Mouse (Mus musculus): Measurements from ENCODE around the gene Ccdc182. TPM values are rescaled to one million over a fixed set of nuclear protein-coding genes. Genes with fewer than 3 reads are reported as not detected.

Gene Ccdc182
- polyA plus RNA-seq, 1 experiment, result not detected

DNA sequence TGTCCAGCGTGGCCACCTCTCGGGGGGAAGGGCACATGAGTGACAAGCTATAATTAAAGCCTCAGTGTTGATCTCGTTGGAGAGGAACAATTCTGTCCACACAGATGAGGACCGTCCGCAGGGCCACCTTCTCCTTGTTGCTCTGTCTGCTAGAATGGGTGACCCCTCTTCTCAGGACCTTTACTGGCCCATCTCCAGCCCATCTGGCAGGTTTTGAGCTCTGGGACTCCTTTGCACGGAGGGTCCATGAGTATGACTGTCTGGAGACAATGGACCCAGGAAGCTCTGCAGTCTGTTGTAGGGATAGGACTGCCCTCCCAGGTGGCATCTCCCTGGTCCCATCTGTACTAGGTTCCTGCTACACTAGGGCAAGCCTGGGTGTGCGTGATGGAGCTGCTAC lies 17.7 kb downstream of the Ccdc182 start:
- Histone ChIP-seq H3K79me2 (ENCODE audit: control insufficient read depth, insufficient read depth) (no peaks in the 10 kb centered on the region), H3K36me3 (ENCODE audit: control insufficient read depth, insufficient read depth) (no peaks in the 10 kb centered on the region), H3K4me3 (ENCODE audit: insufficient read depth, poor library complexity, severe bottlenecking) (no peak overlapping the region), H3K27me3 (ENCODE audit: control insufficient read depth, insufficient read depth, insufficient read length) (peaks cover 32% of the 10 kb centered on the region), H3K79me3 (ENCODE audit: low read depth) (no peaks in the 10 kb centered on the region), H3ac (ENCODE audit: control insufficient read depth, insufficient read length, low read depth) (no peak overlapping the region)
- TF ChIP-seq FOSL1 (IDR thresholded peaks at IDR 0.05; ENCODE audit: insufficient read depth, low read length, poor library complexity, severe bottlenecking) (no peak), MYOD1 (IDR thresholded peaks at IDR 0.05; ENCODE audit: control insufficient read depth, insufficient read length, low read depth) (no peak), MYOG (IDR thresholded peaks at IDR 0.05; ENCODE audit: control insufficient read depth, extremely low read depth, insufficient read length) (no peak), CTCF (IDR thresholded peaks at IDR 0.05; ENCODE audit: control insufficient read depth, insufficient read depth, insufficient read length) (no peak), CEBPB (IDR thresholded peaks at IDR 0.05; ENCODE audit: low read depth) (no peak), MAX (IDR thresholded peaks at IDR 0.05) (no peak), USF1 (IDR thresholded peaks at IDR 0.05; ENCODE audit: low read depth) (no peak)

DNA sequence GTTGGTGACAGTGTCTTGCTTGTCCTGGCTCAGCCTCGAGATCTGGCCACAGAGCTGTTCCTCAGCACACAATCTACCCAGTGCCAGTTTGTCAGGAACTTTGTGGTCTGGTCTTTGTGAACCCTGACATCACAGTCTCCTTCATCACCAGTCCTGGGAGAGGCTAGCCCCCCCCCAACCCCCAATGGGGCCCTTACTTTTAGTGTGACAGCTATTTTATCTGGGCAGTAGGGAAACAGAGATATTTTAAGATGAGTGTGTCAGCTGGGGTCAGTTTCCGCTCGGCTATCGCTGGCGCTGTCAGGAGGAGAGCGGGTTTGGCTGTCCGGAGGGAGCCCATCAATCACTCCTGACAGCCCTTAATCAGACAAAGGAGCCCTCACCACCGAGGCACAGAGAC lies 19.7 kb downstream of the Ccdc182 start:
- H3K79me2 ChIP-seq (ENCODE audit: control insufficient read depth, insufficient read depth), result no peaks in the 10 kb centered on the region
- H3K36me3 ChIP-seq (ENCODE audit: control insufficient read depth, insufficient read depth), result no peaks in the 10 kb centered on the region
- TF ChIP-seq MYOD1 (IDR thresholded peaks at IDR 0.05; ENCODE audit: control insufficient read depth, insufficient read length, low read depth), result no peak
- no peak for TF ChIP-seq MAX (IDR thresholded peaks at IDR 0.05)
- TF ChIP-seq CEBPB (IDR thresholded peaks at IDR 0.05; ENCODE audit: low read depth), result no peak
- no peak for TF ChIP-seq MYOG (IDR thresholded peaks at IDR 0.05; ENCODE audit: control insufficient read depth, extremely low read depth, insufficient read length)
- TF ChIP-seq FOSL1 (IDR thresholded peaks at IDR 0.05; ENCODE audit: insufficient read depth, low read length, poor library complexity, severe bottlenecking), result no peak
- TF ChIP-seq USF1 (IDR thresholded peaks at IDR 0.05; ENCODE audit: low read depth), result no peak
- no peak for TF ChIP-seq CTCF (IDR thresholded peaks at IDR 0.05; ENCODE audit: control insufficient read depth, insufficient read depth, insufficient read length)
- H3K4me3 ChIP-seq (ENCODE audit: insufficient read depth, poor library complexity, severe bottlenecking), result no peak overlapping the region
- peaks cover 35% of the 10 kb centered on the region for H3K27me3 ChIP-seq (ENCODE audit: control insufficient read depth, insufficient read depth, insufficient read length)
- no peak overlapping the region for H3ac ChIP-seq (ENCODE audit: control insufficient read depth, insufficient read length, low read depth)
- H3K79me3 ChIP-seq (ENCODE audit: low read depth), result no peaks in the 10 kb centered on the region

DNA sequence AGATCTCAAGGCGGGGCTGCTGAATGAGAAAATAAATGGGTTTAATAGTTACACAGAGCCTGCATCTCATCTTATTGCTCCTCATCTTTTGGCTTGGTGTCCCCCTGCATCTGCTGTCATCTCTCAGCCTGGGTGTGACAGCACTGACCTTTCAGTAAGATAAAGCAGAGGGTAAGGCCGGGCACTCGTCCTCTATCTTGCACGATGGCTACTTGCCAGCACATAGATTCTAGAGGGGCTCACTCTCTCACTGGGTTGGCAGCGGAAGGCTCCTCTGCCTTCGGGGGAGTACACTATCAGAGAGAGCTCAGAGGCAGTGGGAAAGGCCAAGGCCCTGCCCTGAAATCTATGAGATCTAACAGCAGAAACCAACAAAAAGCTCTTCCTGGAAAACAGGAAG lies 20.6 kb downstream of the Ccdc182 start:
- no peak overlapping the region for H3ac ChIP-seq (ENCODE audit: control insufficient read depth, insufficient read length, low read depth)
- H3K4me3 ChIP-seq (ENCODE audit: insufficient read depth, poor library complexity, severe bottlenecking), result no peak overlapping the region
- TF ChIP-seq CTCF (IDR thresholded peaks at IDR 0.05; ENCODE audit: control insufficient read depth, insufficient read depth, insufficient read length), result no peak
- TF ChIP-seq FOSL1 (IDR thresholded peaks at IDR 0.05; ENCODE audit: insufficient read depth, low read length, poor library complexity, severe bottlenecking), result no peak
- TF ChIP-seq MAX (IDR thresholded peaks at IDR 0.05), result no peak
- TF ChIP-seq MYOG (IDR thresholded peaks at IDR 0.05; ENCODE audit: control insufficient read depth, extremely low read depth, insufficient read length), result no peak
- TF ChIP-seq CEBPB (IDR thresholded peaks at IDR 0.05; ENCODE audit: low read depth), result no peak
- TF ChIP-seq MYOD1 (IDR thresholded peaks at IDR 0.05; ENCODE audit: control insufficient read depth, insufficient read length, low read depth), result no peak
- no peak for TF ChIP-seq USF1 (IDR thresholded peaks at IDR 0.05; ENCODE audit: low read depth)
- H3K36me3 ChIP-seq (ENCODE audit: control insufficient read depth, insufficient read depth), result no peaks in the 10 kb centered on the region
- H3K79me2 ChIP-seq (ENCODE audit: control insufficient read depth, insufficient read depth), result no peaks in the 10 kb centered on the region
- H3K27me3 ChIP-seq (ENCODE audit: control insufficient read depth, insufficient read depth, insufficient read length), result peaks cover 32% of the 10 kb centered on the region
- H3K79me3 ChIP-seq (ENCODE audit: low read depth), result no peaks in the 10 kb centered on the region

DNA sequence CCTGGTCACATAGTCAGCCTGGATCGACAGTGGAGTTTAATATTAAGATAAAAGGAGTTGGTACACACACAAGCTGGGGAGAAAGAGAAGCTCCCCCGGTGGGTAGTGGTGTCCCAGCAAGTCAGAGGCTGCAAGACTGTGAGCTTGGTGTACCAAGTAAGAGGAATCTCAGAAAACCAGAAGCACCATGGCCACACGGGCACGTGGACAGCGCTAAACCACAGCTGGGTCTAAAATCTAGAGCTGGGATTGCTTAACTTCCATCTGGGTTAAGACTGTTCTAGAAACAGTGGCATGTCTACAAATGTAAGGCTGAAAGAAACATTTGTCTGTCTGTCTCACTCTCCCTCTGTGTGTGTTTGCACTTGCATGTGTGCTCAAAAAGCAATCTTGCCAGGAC lies 21.5 kb downstream of the Ccdc182 start:
- Histone ChIP-seq H3K79me2 (ENCODE audit: control insufficient read depth, insufficient read depth) (no peaks in the 10 kb centered on the region), H3K79me3 (ENCODE audit: low read depth) (no peaks in the 10 kb centered on the region), H3K36me3 (ENCODE audit: control insufficient read depth, insufficient read depth) (no peaks in the 10 kb centered on the region), H3K4me3 (ENCODE audit: insufficient read depth, poor library complexity, severe bottlenecking) (no peak overlapping the region), H3ac (ENCODE audit: control insufficient read depth, insufficient read length, low read depth) (no peak overlapping the region), H3K27me3 (ENCODE audit: control insufficient read depth, insufficient read depth, insufficient read length) (peaks cover 25% of the 10 kb centered on the region)
- TF ChIP-seq CEBPB (IDR thresholded peaks at IDR 0.05; ENCODE audit: low read depth) (no peak), USF1 (IDR thresholded peaks at IDR 0.05; ENCODE audit: low read depth) (no peak), CTCF (IDR thresholded peaks at IDR 0.05; ENCODE audit: control insufficient read depth, insufficient read depth, insufficient read length) (no peak), FOSL1 (IDR thresholded peaks at IDR 0.05; ENCODE audit: insufficient read depth, low read length, poor library complexity, severe bottlenecking) (no peak), MAX (IDR thresholded peaks at IDR 0.05) (no peak), MYOD1 (IDR thresholded peaks at IDR 0.05; ENCODE audit: control insufficient read depth, insufficient read length, low read depth) (no peak), MYOG (IDR thresholded peaks at IDR 0.05; ENCODE audit: control insufficient read depth, extremely low read depth, insufficient read length) (no peak)

DNA sequence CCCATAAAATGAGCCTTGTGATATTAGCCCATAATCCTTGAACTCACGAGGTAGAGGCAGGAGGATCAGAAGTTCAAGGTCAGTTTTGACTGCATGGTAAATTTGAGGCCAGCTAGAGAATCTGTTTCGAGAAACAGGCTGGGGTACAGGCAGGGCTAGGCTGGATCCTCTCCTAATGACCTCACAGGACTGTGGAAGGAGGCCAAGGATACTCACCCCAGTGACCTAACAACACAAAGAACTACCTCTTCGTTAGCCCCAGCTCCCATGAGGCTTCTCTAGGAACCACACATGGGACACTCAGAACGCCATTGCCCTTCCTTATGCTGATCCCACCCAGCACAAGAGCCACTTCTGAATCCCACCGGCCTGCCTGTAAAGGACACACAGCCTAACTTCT lies 25.0 kb downstream of the Ccdc182 start:
- H3K4me3 ChIP-seq (ENCODE audit: insufficient read depth, poor library complexity, severe bottlenecking), result no peak overlapping the region
- no peak overlapping the region for H3ac ChIP-seq (ENCODE audit: control insufficient read depth, insufficient read length, low read depth)
- no peak for TF ChIP-seq FOSL1 (IDR thresholded peaks at IDR 0.05; ENCODE audit: insufficient read depth, low read length, poor library complexity, severe bottlenecking)
- no peak for TF ChIP-seq MYOD1 (IDR thresholded peaks at IDR 0.05; ENCODE audit: control insufficient read depth, insufficient read length, low read depth)
- no peak for TF ChIP-seq MYOG (IDR thresholded peaks at IDR 0.05; ENCODE audit: control insufficient read depth, extremely low read depth, insufficient read length)
- TF ChIP-seq MAX (IDR thresholded peaks at IDR 0.05), result no peak
- no peak for TF ChIP-seq CTCF (IDR thresholded peaks at IDR 0.05; ENCODE audit: control insufficient read depth, insufficient read depth, insufficient read length)
- no peak for TF ChIP-seq USF1 (IDR thresholded peaks at IDR 0.05; ENCODE audit: low read depth)
- no peak for TF ChIP-seq CEBPB (IDR thresholded peaks at IDR 0.05; ENCODE audit: low read depth)
- no peaks in the 10 kb centered on the region for H3K36me3 ChIP-seq (ENCODE audit: control insufficient read depth, insufficient read depth)
- H3K79me2 ChIP-seq (ENCODE audit: control insufficient read depth, insufficient read depth), result no peaks in the 10 kb centered on the region
- peaks cover 11% of the 10 kb centered on the region for H3K27me3 ChIP-seq (ENCODE audit: control insufficient read depth, insufficient read depth, insufficient read length)
- H3K79me3 ChIP-seq (ENCODE audit: low read depth), result no peaks in the 10 kb centered on the region

DNA sequence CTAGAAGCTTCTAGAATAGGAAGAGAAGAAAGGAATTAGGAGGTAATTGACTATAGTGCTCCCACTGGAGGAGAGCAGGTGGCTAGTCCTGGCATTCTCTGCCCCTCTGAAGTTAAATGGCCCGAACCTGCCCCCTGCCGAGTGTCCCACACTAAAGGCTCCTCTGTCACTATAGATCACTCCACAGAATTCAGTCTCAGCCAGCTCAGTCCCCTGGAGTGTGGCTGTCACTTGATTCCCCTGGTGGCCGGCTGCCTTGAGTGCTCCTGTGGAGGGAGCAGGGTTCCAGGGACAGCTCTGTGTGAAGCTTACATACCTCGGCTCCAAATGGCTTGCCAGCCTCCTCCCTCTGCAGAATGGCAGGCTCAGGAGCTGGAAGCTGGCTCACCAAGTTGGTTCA lies 33.2 kb downstream of the Ccdc182 start:
- no peak overlapping the region for H3K4me3 ChIP-seq (ENCODE audit: insufficient read depth, poor library complexity, severe bottlenecking)
- H3K27me3 ChIP-seq (ENCODE audit: control insufficient read depth, insufficient read depth, insufficient read length), result no peaks in the 10 kb centered on the region
- no peaks in the 10 kb centered on the region for H3K79me3 ChIP-seq (ENCODE audit: low read depth)
- H3ac ChIP-seq (ENCODE audit: control insufficient read depth, insufficient read length, low read depth), result no peak overlapping the region
- no peaks in the 10 kb centered on the region for H3K79me2 ChIP-seq (ENCODE audit: control insufficient read depth, insufficient read depth)
- H3K36me3 ChIP-seq (ENCODE audit: control insufficient read depth, insufficient read depth), result no peaks in the 10 kb centered on the region
- TF ChIP-seq MYOD1 (IDR thresholded peaks at IDR 0.05; ENCODE audit: control insufficient read depth, insufficient read length, low read depth) (no peak), MYOG (IDR thresholded peaks at IDR 0.05; ENCODE audit: control insufficient read depth, extremely low read depth, insufficient read length) (no peak), FOSL1 (IDR thresholded peaks at IDR 0.05; ENCODE audit: insufficient read depth, low read length, poor library complexity, severe bottlenecking) (no peak), USF1 (IDR thresholded peaks at IDR 0.05; ENCODE audit: low read depth) (no peak), MAX (IDR thresholded peaks at IDR 0.05) (no peak), CTCF (IDR thresholded peaks at IDR 0.05; ENCODE audit: control insufficient read depth, insufficient read depth, insufficient read length) (no peak), CEBPB (IDR thresholded peaks at IDR 0.05; ENCODE audit: low read depth) (no peak)
